Mouse (Mus musculus) erythroblast, embryonic 14.5 days (primary cell): ENCODE data around the gene Ndrg4.

ENCODE experiments used
- GATA1 ChIP-seq: IDR thresholded peaks from 2 replicates; pipeline ENCODE4 v1.6.1; 2012; ENCODE audit warnings: low read length, inconsistent platforms, mixed read lengths
- TAL1 ChIP-seq: IDR thresholded peaks from 3 replicates; pipeline ENCODE4 v1.6.1; 2012; ENCODE audit warnings: low read length, inconsistent platforms, mixed read lengths

- TF ChIP-seq GATA1: no peak
- no peak for TF ChIP-seq TAL1
These were observed 20.3 kb upstream of the Ndrg4 start for GRCm38 (mm10) chr8:95656316-95657002.
